Mouse (Mus musculus): ENCODE data around the gene Sprr2h.

The Sprr2h gene

GRCm38 (mm10) chr3:92385385-92385784 is at the start of gene Sprr2h:
TSS of gene Sprr2h (plus strand) at chr3:92385685.
- no peak for DNase-seq (ENCODE audit: low read depth, low spot score)

GRCm38 (mm10) chr3:92336278-92336677 is 49.2 kb upstream of the Sprr2h start:
- no peak for DNase-seq (ENCODE audit: low read depth, low spot score)

DNA sequence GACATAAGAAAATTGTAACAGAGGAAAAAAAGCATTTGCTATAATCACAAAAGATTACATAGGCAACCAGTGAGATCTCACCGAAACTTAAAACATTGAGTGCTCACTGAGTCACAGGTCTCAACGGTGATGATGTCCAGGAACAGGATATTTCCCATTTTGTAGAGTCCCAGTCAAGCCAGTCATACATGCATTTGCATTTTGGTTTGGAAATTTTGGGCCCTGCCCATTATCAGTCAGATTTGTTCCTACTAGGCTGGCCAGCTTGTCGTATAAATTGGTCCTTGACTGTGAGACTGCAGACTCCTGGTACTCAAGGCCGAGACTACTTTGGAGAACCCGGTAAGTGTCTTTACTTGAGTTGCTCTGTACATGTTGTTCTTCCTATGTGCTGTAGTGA is 46.6 kb upstream of the Sprr2h start, which contains the start of gene Sprr2d:
Gene Sprr2d, plus strand, starts transcription at position 301 of the 400 bp plus-strand sequence.
- no peak for DNase-seq (ENCODE audit: low read depth, low spot score)

DNA sequence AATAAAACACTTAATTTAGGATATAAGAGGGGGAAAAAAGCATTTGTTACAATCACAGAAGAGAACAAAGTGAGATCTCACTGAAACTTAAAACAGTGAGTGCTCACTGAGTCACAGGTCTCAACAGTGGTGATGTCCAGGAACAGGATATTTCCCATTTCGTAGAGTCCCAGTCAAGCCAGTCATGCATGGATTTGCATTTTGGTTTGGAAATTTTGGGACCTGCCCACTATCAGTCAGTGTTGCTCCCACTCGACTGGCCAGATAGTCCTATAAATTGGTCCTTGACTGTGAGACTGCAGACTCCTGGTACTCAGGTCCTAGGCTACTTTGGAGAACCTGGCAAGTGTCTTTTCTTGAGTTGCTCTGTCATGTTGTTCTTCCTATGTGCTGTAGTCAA is 33.6 kb upstream of the Sprr2h start, which contains the start of gene Sprr2e:
Gene Sprr2e, plus strand, starts transcription at position 301 of the 400 bp plus-strand sequence.
- DNase-seq (ENCODE audit: low read depth, low spot score), result no peak

- DNase-seq (ENCODE audit: low read depth, low spot score), result no peak
These were observed 23.9 kb upstream of the Sprr2h start for GRCm38 (mm10) chr3:92361619-92362018.

- no peak for DNase-seq (ENCODE audit: low read depth, low spot score)
These were observed 20.6 kb upstream of the Sprr2h start, which contains the start of gene Sprr2f for GRCm38 (mm10) chr3:92364887-92365286. TSS of gene Sprr2f (plus strand) at chr3:92365187.

GRCm38 (mm10) chr3:92373613-92374012 is 11.9 kb upstream of the Sprr2h start:
- DNase-seq (ENCODE audit: low read depth, low spot score), result no peak

GRCm38 (mm10) chr3:92394301-92394700 is 8.8 kb downstream of the Sprr2h start:
- DNase-seq (ENCODE audit: low read depth, low spot score), result no peak

GRCm38 (mm10) chr3:92407691-92408090 is 22.2 kb downstream of the Sprr2h start, which contains the start of gene Sprr2i:
TSS of gene Sprr2i (plus strand) at chr3:92407991.
- DNase-seq (ENCODE audit: low read depth, low spot score), result no peak

DNA sequence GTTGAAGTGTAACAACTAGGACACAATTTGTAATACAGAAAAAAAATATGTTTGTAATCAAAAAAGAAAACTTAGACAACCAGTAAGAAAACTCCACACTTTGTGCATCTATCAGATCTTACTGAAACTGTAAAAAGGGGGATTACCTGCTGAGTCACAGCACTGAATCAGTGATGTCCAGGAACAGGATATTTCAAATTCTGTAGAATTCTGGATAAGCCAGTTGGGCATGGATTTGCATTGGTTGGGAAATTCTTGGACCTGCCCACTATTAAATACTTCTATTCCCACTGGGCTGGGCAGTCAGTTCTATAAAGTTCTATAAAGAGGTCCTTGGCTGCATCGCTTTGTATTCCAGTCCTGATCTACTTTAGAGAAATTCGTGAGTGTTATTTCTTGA is 32.3 kb downstream of the Sprr2h start, which contains the start of gene Sprr2j-ps:
Gene Sprr2j-ps, plus strand, starts transcription at position 301 of the 400 bp plus-strand sequence.
- no peak for DNase-seq (ENCODE audit: low read depth, low spot score)

DNA sequence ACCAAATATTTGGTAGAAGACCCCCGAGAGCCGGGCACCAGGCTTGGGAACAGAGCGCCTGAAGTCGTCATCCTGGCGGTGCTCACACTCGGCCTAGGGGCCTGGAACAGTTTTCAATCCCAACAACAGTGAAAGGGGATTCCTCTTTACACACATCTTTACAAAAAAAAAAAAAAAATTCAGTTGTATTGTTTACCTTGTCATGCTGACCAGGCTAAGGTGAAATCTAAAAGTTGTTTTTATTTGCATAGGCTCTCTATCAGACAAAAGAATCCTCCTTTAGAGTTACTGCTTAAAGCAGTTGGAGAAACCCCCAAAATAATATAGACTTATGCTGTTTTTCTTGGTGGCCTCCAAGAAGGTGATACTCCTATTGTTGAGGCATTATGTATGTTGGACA is 43.8 kb downstream of the Sprr2h start, which contains the start of gene Gm9774:
Gene Gm9774, minus strand, starts transcription at position 101 of the 400 bp plus-strand sequence.
- DNase-seq (ENCODE audit: low read depth, low spot score), result no peak

- DNase-seq (ENCODE audit: low read depth, low spot score), result no peak
These were observed 46.8 kb downstream of the Sprr2h start, which contains the start of gene Sprr2k for GRCm38 (mm10) chr3:92432282-92432681. TSS of gene Sprr2k (plus strand) at chr3:92432582.
